Mouse (Mus musculus): Measurements from ENCODE around the gene Slc7a10.

The Slc7a10 gene

DNA sequence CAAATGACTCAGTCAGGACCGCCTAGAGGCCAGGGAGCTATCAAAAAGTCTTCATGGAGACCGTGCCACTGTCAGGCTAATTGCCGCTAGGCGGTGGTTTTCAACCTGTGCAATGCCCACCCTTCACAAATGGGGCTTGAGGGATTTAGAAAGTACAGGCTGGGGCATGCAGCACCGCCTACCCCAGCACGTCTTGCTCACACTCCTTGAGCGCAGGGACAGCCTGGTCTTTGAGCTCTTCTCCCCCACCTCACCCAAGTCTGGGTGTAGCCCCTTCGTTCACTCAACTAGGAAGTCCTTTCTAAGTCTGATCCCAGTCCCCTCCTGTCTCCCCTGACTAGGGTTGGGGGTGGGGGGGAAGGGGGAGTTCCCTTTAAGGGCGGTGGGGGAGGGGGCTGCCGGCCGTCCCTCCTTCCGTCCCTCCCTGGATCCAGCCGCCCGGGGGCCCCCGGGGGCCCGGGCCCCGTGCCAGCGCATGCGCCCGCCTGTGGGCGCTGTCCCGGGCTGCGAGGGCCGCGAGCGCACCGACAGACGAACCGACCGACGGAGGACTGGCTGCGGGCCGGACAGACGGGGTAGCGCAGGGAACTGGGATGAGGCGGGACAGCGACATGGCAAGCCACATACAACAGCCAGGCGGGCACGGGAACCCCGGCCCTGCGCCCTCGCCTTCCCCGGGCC, at the start of gene Slc7a10:
Gene Slc7a10, plus strand, starts transcription at position 497 of the 681 bp plus-strand sequence.
- DNase-seq (ENCODE audit: low spot score) = peak; percentile 49

GRCm38 (mm10) chr7:35137524-35137923, 48.7 kb upstream of the Slc7a10 start:
- DNase-seq (ENCODE audit: low spot score) = no peak

- no peak for DNase-seq (ENCODE audit: low spot score)
These were observed 47.7 kb upstream of the Slc7a10 start for GRCm38 (mm10) chr7:35138481-35138880.

DNA sequence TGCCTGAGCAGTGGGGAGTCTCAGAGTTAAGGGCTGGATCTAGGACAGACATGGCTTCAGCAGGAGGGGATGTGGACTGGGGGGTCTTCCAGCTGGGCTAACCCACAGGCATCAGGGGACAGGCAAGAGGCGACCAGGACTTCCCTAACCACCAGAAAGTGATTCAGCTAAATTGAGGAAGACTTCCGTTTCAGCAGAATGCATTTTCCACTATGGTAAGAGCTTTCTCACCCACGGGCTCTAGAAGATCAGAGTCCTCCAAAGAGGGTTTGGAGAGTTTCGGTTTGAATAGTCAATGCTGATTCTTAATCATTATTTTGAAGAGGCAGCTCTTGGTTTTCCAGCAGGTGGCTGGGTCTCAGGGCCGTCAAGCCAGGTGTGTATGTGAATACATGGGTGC, 46.3 kb upstream of the Slc7a10 start:
- DNase-seq (ENCODE audit: low spot score) = no peak

GRCm38 (mm10) chr7:35141519-35141918, 44.7 kb upstream of the Slc7a10 start:
- DNase-seq (ENCODE audit: low spot score) = no peak

DNA sequence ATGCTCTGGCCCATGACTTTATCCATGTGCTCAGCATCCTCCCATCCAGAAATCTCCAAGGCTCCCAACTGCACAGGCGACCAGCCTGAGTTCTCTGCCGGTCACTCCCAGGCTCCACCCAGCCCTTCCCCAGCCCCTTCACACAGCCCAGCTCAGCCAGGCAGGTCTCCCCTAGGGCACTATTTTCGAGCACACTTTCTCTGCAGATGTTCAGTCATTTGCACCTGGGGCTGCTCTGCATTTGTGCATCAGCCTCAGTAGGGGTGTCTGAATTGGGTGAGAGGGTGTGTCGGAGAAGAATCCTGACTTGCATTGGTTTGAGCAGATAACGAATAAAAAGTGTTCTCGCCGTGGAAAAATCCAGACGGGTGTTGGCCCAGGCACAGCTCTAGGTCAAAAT, 43.7 kb upstream of the Slc7a10 start:
- DNase-seq (ENCODE audit: low spot score) = no peak

DNA sequence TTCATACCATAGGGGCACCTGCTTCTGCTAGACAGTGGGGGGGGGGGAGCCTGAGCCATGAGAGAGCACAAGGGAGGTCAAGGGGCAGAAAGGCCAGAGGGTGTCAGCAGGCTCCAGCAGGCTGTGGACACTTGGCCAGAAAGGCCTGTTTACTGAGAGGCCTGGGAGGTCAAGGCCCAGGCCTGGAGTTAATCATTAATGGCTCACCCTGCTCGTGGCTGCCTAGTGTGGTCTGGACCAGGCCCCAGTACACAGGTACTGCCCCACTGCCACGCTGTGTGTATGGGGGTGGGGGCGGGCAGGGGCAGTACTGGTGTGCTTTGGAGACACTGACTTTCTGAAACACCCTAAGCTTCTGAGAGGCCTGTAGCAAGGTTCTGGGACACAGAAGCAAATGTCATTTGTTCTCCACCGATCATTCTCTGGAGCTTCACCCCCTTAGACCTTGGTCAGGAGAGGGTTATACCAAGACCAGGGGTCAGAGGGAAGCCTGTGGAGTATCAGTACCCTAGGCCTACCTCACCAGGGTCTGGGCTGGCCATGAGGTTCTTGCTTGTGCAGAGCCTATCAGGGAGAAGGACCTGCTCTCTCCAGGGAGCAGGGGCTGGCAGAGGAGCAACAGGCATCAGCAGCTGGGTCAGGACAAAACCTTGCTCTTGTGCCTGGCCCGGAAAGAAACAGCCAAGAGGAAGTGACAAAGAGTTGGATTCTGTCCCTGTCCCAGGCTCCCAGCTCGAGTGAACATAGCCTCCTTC, 42.1 kb upstream of the Slc7a10 start:
- no peak for DNase-seq (ENCODE audit: low spot score)

- DNase-seq (ENCODE audit: low spot score) = no peak
These were observed 41.1 kb upstream of the Slc7a10 start for GRCm38 (mm10) chr7:35145068-35145467.

- no peak for DNase-seq (ENCODE audit: low spot score)
These were observed 39.9 kb upstream of the Slc7a10 start for GRCm38 (mm10) chr7:35146269-35146668.

DNA sequence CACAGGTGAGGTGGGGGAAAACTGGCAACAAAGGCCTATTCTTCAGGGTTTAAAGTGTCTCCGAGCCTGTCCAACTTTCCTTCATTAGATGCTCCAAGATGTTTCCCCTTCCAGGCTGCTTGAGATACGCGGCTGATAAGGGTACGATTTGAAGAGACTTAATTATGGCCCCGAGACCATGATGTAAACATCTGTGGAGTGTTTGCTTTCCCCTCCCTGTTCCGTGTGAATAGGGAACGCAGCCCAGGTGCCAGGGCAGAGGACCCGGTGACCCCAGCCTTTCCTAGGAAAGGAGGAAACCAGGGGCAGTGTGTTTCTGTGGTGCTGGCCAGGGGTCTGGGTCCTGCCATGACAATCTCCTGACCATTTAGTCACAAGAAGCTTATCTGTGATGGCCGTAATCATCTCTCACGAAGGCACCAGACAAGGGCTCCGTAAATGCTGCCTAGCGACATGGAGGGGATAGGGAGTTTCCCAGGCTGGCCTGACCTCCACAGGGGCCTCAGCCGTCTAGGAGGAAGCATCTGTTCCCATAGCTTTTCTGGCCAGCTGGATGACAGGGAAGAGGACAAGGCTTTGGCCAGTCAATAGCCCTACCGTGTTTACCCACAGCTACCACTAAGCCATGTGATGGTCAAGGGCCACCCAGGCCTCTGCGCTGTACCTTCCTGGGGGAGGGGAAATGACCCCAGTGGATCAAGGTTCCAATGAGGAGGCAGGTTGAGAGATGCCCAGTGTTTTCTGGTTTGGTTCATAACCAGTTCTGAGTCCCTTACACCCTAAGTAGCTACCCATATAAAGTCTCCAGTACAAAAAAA, 36.4 kb upstream of the Slc7a10 start:
- no peak for DNase-seq (ENCODE audit: low spot score)

- DNase-seq (ENCODE audit: low spot score) = no peak
These were observed 35.3 kb upstream of the Slc7a10 start for GRCm38 (mm10) chr7:35150860-35151259.

GRCm38 (mm10) chr7:35154449-35154848, 31.7 kb upstream of the Slc7a10 start:
- no peak for DNase-seq (ENCODE audit: low spot score)

DNA sequence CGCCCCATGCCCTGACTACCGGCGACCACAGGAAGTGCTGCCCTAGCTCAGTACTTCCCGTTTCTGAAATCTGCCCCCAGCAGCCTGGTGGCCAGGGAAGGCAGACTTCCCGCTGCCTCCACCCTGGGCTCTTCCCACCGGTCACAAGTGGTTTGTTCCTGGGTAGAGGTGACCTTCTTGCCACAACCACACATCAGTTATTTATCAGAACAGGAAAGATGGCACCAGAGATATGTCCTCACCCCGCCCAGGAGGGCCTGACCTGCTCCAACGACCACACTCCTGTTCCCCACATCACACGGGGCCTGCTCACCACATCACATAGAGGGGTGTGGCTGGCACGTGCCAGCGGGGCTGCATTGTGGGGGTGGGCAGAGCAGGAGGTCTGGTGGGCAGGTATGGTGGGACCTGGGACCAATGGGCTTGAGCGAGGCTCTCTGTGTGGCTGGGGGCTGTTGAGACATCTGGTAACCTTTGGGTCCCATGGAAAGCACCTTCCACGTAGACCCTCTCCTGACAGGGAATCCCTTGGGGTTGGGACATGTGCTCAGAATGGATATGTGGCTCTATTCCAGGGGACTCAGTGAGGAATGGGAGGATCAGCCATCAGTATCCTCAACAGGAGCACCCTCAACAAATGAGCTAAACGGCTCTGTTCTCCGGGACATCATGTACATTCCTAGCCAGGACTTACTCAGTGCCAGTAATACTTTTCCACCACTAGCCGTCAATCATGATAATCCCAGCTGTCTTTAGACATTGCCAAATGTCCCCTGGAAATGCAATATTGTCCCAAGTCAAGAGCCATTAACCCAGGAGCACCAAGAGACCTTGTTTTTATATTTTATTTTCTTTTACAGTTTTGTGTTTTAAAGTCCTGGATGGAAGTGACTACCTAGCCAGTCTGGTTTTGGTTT, 29.4 kb upstream of the Slc7a10 start:
- DNase-seq (ENCODE audit: low spot score) = no peak

- DNase-seq (ENCODE audit: low spot score) = no peak
These were observed 28.7 kb upstream of the Slc7a10 start for GRCm38 (mm10) chr7:35157512-35157911.

GRCm38 (mm10) chr7:35162443-35162842, 23.7 kb upstream of the Slc7a10 start:
- DNase-seq (ENCODE audit: low spot score) = no peak

GRCm38 (mm10) chr7:35163600-35163999, 22.6 kb upstream of the Slc7a10 start:
- no peak for DNase-seq (ENCODE audit: low spot score)

DNA sequence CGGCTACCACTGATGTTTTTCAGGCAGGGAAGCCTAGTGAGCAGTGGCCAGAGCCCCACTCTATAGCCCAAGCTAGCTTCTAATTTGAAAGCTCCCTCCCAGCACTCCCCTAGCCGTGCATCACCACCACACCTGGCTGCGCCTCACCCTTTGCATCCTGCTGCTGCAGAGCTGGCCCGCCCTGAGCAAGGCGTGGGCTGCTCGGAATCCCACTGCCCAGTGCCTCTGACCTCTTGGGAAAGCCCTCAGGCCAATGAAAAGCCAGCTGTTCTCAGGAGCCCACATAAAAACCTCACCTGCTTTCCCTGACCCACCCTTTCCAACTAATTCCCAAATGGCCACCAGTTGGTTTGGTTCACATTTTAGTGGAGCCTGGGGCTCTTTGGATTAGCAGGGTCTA, 22.1 kb upstream of the Slc7a10 start:
- no peak for DNase-seq (ENCODE audit: low spot score)

DNA sequence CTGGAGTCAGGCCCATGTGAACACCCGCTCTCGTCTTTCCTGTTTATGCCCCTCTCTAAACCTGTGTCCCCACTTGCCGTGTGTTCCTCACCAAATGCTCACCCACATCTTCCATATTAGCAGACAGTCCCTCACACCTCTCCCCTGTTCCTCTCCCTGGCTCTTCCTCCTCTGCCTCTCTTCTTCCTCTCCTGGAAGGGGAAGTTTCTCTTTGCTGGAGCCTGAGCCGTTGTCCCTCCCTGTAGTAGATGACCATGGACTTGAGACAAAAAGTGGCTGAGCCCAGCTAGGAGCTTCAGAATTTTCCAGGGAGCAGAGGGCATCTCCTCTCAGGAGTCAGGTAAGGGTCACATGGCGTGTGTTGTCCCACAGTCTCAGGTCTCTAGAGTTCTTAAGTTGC, 19.2 kb upstream of the Slc7a10 start:
- no peak for DNase-seq (ENCODE audit: low spot score)

DNA sequence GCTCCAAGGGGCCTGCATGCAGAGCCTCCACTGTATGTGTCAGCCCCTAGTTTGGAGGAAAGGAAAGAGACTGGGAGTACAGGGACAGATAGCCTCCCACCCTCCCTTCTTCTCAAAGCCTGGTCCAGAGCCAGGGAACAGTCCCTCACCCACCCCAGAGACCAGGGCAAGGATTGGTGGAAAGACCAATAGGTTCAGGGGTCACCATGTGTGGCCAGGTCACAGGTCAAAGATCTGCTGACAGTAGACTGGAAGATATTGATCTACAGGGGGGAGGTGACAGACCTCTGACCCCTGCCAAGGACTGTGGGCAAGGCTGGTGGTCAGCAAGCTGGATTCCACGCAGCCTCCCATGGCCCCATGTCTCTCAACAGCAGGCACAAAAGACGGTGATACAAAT, 18.3 kb upstream of the Slc7a10 start:
- no peak for DNase-seq (ENCODE audit: low spot score)

DNA sequence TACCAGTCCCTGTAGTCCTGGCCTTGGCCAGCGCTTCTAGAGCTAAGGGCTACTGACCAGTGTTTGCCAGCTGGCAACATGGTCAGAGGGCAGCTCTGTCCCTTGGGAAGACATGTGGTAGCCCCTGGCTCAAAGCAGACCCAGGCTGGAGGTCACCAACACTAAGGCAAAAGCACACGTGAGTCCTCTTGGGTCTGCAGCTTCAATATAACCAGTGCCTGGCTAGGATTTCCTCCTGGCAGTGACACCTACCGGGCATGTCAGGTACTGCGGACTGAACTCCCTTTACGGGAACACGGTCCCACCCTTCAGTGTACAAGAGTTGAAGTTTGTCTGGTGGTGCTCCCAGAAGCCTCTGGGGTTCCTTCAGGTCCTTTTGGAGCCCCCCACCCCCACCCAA, 16.8 kb upstream of the Slc7a10 start:
- DNase-seq (ENCODE audit: low spot score) = peak; percentile 93

DNA sequence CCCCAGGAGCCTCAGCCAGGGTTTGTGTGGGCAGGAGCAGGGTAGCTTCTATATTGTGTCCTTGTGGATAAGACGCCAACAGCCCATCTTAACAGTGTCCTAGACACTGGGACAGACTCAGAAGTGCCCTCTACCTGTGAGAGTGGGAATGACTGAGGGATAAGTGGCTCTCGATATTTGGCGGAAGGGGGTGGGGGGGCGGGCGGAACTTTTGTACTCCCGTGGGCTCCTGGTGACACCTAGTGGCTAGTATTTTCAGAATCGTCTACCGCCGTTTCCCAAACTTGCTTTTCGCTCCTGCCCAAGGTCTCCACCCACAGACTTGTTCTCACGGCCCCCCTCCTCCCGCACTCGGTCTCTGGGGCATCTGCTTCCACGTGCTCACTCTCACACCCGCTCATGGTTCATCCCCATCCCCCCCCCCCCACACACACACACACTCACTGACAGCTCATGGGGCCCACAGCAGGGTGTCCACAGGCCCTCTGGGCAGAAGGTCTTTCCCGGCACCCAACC, 14.3 kb upstream of the Slc7a10 start:
- DNase-seq (ENCODE audit: low spot score) = peak; percentile 96

DNA sequence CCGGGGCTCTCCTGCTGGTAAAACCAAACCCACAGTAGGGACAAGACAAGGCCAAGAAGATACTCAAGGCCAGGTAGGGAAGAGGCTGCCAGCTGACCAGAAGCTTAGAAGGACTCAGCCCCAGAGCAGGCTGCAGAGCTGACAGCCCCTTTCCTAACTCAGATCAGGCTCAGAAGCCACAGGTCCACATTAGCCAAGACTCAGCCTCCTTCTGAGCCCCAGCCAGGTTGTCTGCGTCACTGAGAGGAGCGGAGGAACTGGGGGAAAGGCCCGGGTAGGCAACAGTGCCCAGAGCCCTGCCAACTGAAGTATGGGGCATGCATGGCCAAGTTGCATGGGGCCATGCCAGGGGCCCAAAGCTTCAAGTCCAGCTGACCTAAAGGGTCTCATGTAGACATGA, 13.7 kb upstream of the Slc7a10 start:
- DNase-seq (ENCODE audit: low spot score) = no peak

Data from retina, embryonic 14.5 days (tissue).